Mouse (Mus musculus) intestine, embryonic 14.5 days (tissue): Measurements from ENCODE around the gene Psmb1. TPM values are rescaled to one million over a fixed set of nuclear protein-coding genes. Genes with fewer than 3 reads are reported as not detected.

Experiments
- ATAC-seq: fragments of 200-750 bp; cut with Nextera tagmentation; replicated peaks from 2 replicates; pipeline ENCODE4 v1.8.0; 2017; ENCODE audit warnings: low read depth, moderate number of reproducible peaks, moderate TSS enrichment, moderate library complexity; ENCODE audit not compliant: low FRiP score, low TSS enrichment
- DNase-seq: peaks from one replicate; pipeline ENCODE4 v3.0.0-alpha.2; 2018; ENCODE audit warnings: low spot score
- H3K27ac ChIP-seq: fragments of 300-500 bp; sonication (generic); 2 replicates; pipeline ENCODE4 v1.5.1; 2014; ENCODE audit warnings: low read depth, mild to moderate bottlenecking, control low read depth
- H3K27me3 ChIP-seq: fragments of 300-500 bp; sonication (generic); replicated peaks from 2 replicates; pipeline ENCODE4 v1.6.1; 2014; ENCODE audit warnings: low read length, control low read depth; ENCODE audit not compliant: control insufficient read depth, insufficient read depth
- H3K36me3 ChIP-seq: fragments of 300-500 bp; sonication (generic); 2 replicates; pipeline ENCODE4 v1.6.1; 2014; ENCODE audit warnings: low read length, control low read depth; ENCODE audit not compliant: control insufficient read depth, insufficient read depth
- H3K4me1 ChIP-seq: fragments of 300-500 bp; sonication (generic); replicated peaks from 2 replicates; pipeline ENCODE4 v1.6.1; 2014; ENCODE audit warnings: low read length, control low read depth, mixed read lengths; ENCODE audit not compliant: control insufficient read depth, insufficient read depth
- H3K4me2 ChIP-seq: fragments of 300-500 bp; sonication (generic); 2 replicates; pipeline ENCODE4 v1.6.1; 2014; ENCODE audit warnings: low read length
- H3K4me3 ChIP-seq: fragments of 300-500 bp; sonication (generic); 2 replicates; pipeline ENCODE4 v1.5.1; 2014; ENCODE audit warnings: low read depth, low read length, control low read depth, mixed read lengths
- H3K9ac ChIP-seq: fragments of 300-500 bp; sonication (generic); 2 replicates; pipeline ENCODE4 v1.6.1; 2014; ENCODE audit warnings: mild to moderate bottlenecking, low read length
- H3K9me3 ChIP-seq: fragments of 300-500 bp; sonication (generic); 2 replicates; pipeline ENCODE4 v1.6.1; 2016; ENCODE audit warnings: low read length, control low read depth; ENCODE audit not compliant: control insufficient read depth
- WGBS: fragments of 180-500 bp; shearing (Covaris S2); extraction: QIAGEN DNeasy Blood & Tissue Kit; methylation state at CpG from one replicate; pipeline ENCODE4 v1.1.7; 2014; 5-methylcytosine and 5-hydroxymethylcytosine counted together
- polyA plus RNA-seq: library from polyadenylated mRNA; unstranded; fragments of >200 nt; fragmentation: Nextera tagmentation; extraction: Ambion mirVana; gene quantifications from 2 replicates; pipeline ENCODE4 v1.2.1, GENCODE M21; 2014

Gene Psmb1
- polyA plus RNA-seq, 1 experiment from 2014 or later: 265 TPM

DNA sequence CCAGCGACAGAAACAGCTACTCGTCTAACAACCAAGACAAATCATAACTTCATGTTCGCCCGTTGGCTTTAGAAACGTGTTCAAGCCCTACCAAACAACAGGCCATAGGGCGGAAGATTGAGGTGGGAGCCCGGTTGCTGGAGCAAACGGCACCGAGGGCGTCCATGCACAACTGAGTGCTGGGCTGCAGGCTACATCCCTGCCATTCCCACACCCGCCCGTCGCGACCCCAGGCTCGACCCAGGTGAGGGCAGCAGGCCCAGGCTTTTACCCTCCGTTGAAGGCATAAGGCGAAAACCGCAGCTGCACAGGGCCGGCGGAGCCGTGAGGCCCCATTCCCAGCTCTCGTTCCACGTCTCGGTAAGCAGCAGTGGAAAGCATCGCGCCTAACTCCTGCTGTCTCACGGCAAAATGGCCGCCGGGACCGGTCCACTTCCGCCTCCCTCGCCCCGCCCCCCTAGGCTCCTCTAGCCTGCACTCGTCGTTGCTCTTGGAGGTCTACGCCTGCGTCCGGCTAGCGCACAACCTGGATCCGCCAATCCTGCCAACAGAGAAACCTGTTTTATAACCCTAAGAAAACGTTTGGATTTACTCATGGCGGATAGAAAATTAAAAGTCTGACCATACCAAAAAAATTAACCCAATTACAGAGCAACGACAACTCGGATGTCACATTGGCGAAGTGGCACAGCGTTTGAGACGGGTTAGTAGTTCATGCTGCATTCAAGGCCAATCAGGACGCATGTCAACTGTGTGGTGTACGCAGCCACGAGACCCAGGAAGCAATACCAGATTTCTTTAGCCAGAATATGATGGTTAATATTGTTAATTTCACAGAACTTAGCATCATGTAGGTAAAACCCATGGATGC is 1.4 kb downstream of the Psmb1 start:
- Histone ChIP-seq H3K27me3 (no peaks in the 10 kb centered on the region), H3K9me3 (no peaks in the 10 kb centered on the region), H3K36me3 (peaks cover 24% of the 10 kb centered on the region), H3K4me3 (peak overlapping the region; percentile 91), H3K9ac (peak overlapping the region; percentile 85), H3K4me1 (peaks cover 30% of the 10 kb centered on the region), H3K4me2 (peak overlapping the region; percentile 70), H3K27ac (peak overlapping the region; percentile 90)
- under 1% methylated on average over 50 of the region's 50 CpGs for WGBS
- ATAC-seq: peak; percentile 93
- DNase-seq: peak; percentile 96

DNA sequence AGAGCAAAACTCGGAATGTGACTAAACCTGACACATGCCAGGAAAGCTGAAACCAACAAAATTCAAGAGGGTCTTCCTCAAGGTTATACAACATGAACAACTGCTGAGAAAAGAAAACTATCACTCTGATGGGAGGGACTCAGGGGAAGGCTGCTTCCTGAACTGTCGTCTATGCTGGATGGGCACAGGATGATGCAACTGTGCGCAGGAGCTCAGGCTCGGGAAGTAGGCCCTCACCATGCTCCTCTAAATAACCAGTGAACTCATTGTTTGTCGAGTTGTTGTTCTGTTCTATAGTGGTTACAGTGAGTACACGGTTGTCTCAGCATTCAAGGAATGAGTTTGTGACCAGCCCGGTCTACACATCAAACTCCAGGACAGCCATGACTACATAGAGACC is 9.0 kb downstream of the Psmb1 start:
- ATAC-seq (no peak), DNase-seq (no peak)
- Histone ChIP-seq H3K9ac (no peak overlapping the region), H3K27ac (no peak overlapping the region), H3K4me1 (no peaks in the 10 kb centered on the region), H3K4me3 (no peak overlapping the region), H3K9me3 (no peaks in the 10 kb centered on the region), H3K4me2 (no peak overlapping the region), H3K36me3 (peaks cover 58% of the 10 kb centered on the region), H3K27me3 (no peaks in the 10 kb centered on the region)
- 94% methylated on average over 7 of the region's 7 CpGs for WGBS

DNA sequence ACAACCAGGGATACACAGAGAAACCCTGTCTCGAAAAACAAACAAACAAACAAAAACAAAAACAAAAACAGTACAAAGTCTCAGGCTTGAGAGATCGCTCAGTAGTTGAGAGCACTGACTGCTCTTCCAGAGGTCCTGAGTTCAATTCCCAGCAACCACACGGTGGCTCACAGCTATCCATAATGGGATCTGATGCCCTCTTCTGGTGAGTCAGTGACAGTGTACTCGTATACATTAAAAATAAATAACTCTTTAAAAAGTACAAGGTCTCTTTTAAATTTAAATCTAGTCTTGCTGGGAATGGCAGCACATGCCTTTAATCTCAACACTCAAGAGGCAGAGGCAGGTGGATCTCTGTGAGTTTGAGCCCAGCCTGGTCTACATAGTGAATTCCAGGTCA is 26.9 kb downstream of the Psmb1 start:
- no peaks in the 10 kb centered on the region for H3K27me3 ChIP-seq
- 93% methylated on average over 4 of the region's 4 CpGs for WGBS
- H3K4me1 ChIP-seq: no peaks in the 10 kb centered on the region
- no peaks in the 10 kb centered on the region for H3K9me3 ChIP-seq
- no peak overlapping the region for H3K27ac ChIP-seq
- H3K4me2 ChIP-seq: no peak overlapping the region
- no peak overlapping the region for H3K9ac ChIP-seq
- H3K4me3 ChIP-seq: no peak overlapping the region
- no peak for ATAC-seq
- H3K36me3 ChIP-seq: peaks cover 83% of the 10 kb centered on the region
- DNase-seq: no peak

DNA sequence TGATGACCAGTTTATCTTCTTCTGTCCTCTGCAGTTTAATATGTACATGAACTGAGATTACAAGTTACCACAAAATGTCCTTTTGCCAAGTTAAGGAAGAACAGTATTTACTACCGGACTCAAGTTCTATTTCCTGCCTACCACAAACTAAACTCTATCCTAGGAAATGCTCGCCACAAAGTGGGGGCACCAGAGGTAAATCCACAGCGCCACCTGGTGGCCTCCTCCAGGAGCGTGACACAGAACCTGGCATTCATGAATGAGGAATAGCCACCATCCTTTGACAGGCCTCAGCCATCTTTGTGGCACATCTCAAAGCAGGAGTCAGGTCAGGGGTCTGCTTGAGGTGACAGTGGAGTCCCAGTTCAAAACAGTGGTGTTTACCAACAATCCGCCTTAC is 31.9 kb downstream of the Psmb1 start:
- ATAC-seq: no peak
- Histone ChIP-seq H3K4me1 (no peaks in the 10 kb centered on the region), H3K4me3 (no peak overlapping the region), H3K4me2 (no peak overlapping the region), H3K9ac (no peak overlapping the region), H3K27ac (no peak overlapping the region), H3K9me3 (no peaks in the 10 kb centered on the region), H3K36me3 (peaks cover 44% of the 10 kb centered on the region), H3K27me3 (no peaks in the 10 kb centered on the region)
- DNase-seq: peak; percentile 86
- 23% methylated on average over 5 of the region's 5 CpGs for WGBS

- H3K4me3 ChIP-seq: no peak overlapping the region
- 92% methylated on average over 6 of the region's 6 CpGs for WGBS
- DNase-seq (no peak), ATAC-seq (no peak)
- no peak overlapping the region for H3K9ac ChIP-seq
- no peaks in the 10 kb centered on the region for H3K9me3 ChIP-seq
- H3K27ac ChIP-seq: no peak overlapping the region
- peaks cover 4% of the 10 kb centered on the region; the same call in 1 of the 2 replicates for H3K36me3 ChIP-seq
- H3K4me2 ChIP-seq: no peak overlapping the region
- H3K27me3 ChIP-seq: no peaks in the 10 kb centered on the region
- H3K4me1 ChIP-seq: no peaks in the 10 kb centered on the region
Measured at GRCm38 (mm10) chr17:15461921-15462495, 37.5 kb downstream of the Psmb1 start.

DNA sequence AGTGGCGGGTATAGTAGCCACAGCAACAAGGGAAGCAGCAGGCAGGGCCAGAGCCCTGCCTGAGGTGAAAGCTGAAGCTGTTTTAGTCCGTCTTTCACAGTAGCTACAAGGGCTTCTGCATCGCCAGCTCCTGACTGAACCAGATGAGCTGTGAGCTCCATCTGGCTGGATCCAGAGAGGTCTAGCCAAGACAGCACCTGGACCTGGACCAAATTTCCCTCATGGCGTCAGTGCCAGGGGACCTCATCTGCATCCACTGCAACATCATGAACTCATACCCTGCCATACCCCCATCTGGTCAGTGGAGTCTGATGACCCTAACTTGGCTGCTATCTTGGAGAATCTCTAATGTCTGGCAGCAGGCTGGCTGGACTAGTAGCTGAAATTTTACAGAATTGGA is 39.8 kb downstream of the Psmb1 start:
- Histone ChIP-seq H3K4me1 (no peaks in the 10 kb centered on the region), H3K36me3 (no peaks in the 10 kb centered on the region), H3K4me3 (no peak overlapping the region), H3K27me3 (no peaks in the 10 kb centered on the region), H3K27ac (no peak overlapping the region), H3K9me3 (no peaks in the 10 kb centered on the region), H3K4me2 (no peak overlapping the region), H3K9ac (no peak overlapping the region)
- no peak for DNase-seq
- WGBS: 83% methylated on average over 4 of the region's 4 CpGs
- ATAC-seq: no peak

GRCm38 (mm10) chr17:15456595-15456994 is 43.0 kb downstream of the Psmb1 start:
- ATAC-seq (no peak), DNase-seq (no peak)
- Histone ChIP-seq H3K4me3 (no peak overlapping the region), H3K4me1 (no peaks in the 10 kb centered on the region), H3K4me2 (no peak overlapping the region), H3K27me3 (no peaks in the 10 kb centered on the region), H3K9ac (no peak overlapping the region), H3K27ac (no peak overlapping the region), H3K9me3 (no peaks in the 10 kb centered on the region), H3K36me3 (no peaks in the 10 kb centered on the region)
- WGBS: 88% methylated on average over 2 of the region's 2 CpGs

- Histone ChIP-seq H3K27me3 (no peaks in the 10 kb centered on the region), H3K9ac (no peak overlapping the region), H3K9me3 (no peaks in the 10 kb centered on the region), H3K36me3 (no peaks in the 10 kb centered on the region), H3K27ac (no peak overlapping the region), H3K4me3 (no peak overlapping the region), H3K4me1 (no peaks in the 10 kb centered on the region), H3K4me2 (no peak overlapping the region)
- DNase-seq: no peak
- no peak for ATAC-seq
- 71% methylated on average over 4 of the region's 4 CpGs for WGBS
Measured at GRCm38 (mm10) chr17:15455203-15455602, 44.3 kb downstream of the Psmb1 start.

- no peaks in the 10 kb centered on the region for H3K27me3 ChIP-seq
- no peaks in the 10 kb centered on the region for H3K4me1 ChIP-seq
- no peak overlapping the region for H3K27ac ChIP-seq
- no peaks in the 10 kb centered on the region for H3K9me3 ChIP-seq
- WGBS: 62% methylated on average over 3 of the region's 3 CpGs
- H3K36me3 ChIP-seq: no peaks in the 10 kb centered on the region
- H3K4me3 ChIP-seq: no peak overlapping the region
- no peak overlapping the region for H3K9ac ChIP-seq
- H3K4me2 ChIP-seq: no peak overlapping the region
- ATAC-seq (no peak), DNase-seq (no peak)
Measured at GRCm38 (mm10) chr17:15449606-15450005, 49.9 kb downstream of the Psmb1 start.
